Mouse (Mus musculus): ENCODE measurements around the gene Ndufs6.

DNA sequence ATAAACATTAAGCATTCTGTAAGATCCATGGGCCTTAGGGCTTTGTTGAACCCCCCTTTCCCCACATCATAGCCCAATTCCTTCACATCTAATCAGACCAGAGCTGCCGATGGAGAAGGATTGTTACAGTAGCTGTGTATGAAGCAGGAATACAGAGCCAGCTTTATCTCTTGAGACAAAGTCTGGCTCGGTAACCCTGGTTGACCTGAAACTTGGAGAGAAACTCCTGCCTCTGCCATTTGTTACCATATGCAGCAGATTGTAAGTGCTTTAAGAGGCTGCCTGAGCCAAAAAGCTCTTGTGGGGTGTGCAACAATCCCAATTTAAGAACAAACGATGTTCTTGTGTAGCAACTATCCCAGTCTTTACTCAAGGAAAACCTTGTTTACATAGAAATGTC is 3.4 kb upstream of the Ndufs6 start:
- TF ChIP-seq CTCF (IDR thresholded peaks at IDR 0.05 in 2 of 3, conservative IDR thresholded peaks at IDR 0.05 in 1 of 3; ENCODE audit: control insufficient read depth in 1 of 3, insufficient read depth in 1 of 3, low read depth in 2 of 3, low read length in 3 of 3, poor library complexity in 1 of 3, severe bottlenecking in 1 of 3) = no peak
- TF ChIP-seq E2F4 (IDR thresholded peaks at IDR 0.05; ENCODE audit: borderline replicate concordance, low read depth, low read length) = no peak
- TF ChIP-seq MAFK (IDR thresholded peaks at IDR 0.05; ENCODE audit: borderline replicate concordance, low read depth, low read length) = no peak
- no peak for TF ChIP-seq GATA1 (IDR thresholded peaks at IDR 0.05; ENCODE audit: low read depth, low read length)
- no peak for TF ChIP-seq TCF12 (IDR thresholded peaks at IDR 0.05; ENCODE audit: low read depth, low read length)
- no peak for TF ChIP-seq MYC (IDR thresholded peaks at IDR 0.05; ENCODE audit: low read depth, low read length)
- no peak for TF ChIP-seq CHD1 (IDR thresholded peaks at IDR 0.05; ENCODE audit: low read depth, low read length)
- TF ChIP-seq POLR2A (IDR thresholded peaks at IDR 0.05; ENCODE audit: control insufficient read depth in 1 of 2, insufficient read depth in 1 of 2, low read depth in 1 of 2, low read length in 2 of 2, poor library complexity in 1 of 2) = no peak
- no peak for TF ChIP-seq ZKSCAN1 (IDR thresholded peaks at IDR 0.05; ENCODE audit: low read depth, low read length)
